Mouse (Mus musculus): Measurements from ENCODE around the gene Cyyr1. TPM values are rescaled to one million over a fixed set of nuclear protein-coding genes. Genes with fewer than 3 reads are reported as not detected.
"Not testable (repeated sequence)": the region's sequence is repeated elsewhere in the genome, so short reads cannot be mapped to it uniquely, and the experiment has no call there.

Cyyr1 gene
- total RNA-seq (2021), result 10 to 100 TPM in 1 of 2 experiments, 1 to 10 TPM in 1; 9.5 to 11.4 TPM
- long read RNA-seq, experiment 1, full-length matches to known transcripts, result 1 of 4 reads
- long read RNA-seq, experiment 1, partial matches to known transcripts, result 0 of 4 reads
- long read RNA-seq, experiment 1, other reads (novel, unspliced or antisense), result 3 of 4 reads
- long read RNA-seq, experiment 2, partial matches to known transcripts, result 0 of 4 reads
- long read RNA-seq, experiment 2, other reads (novel, unspliced or antisense), result 4 of 4 reads

DNA sequence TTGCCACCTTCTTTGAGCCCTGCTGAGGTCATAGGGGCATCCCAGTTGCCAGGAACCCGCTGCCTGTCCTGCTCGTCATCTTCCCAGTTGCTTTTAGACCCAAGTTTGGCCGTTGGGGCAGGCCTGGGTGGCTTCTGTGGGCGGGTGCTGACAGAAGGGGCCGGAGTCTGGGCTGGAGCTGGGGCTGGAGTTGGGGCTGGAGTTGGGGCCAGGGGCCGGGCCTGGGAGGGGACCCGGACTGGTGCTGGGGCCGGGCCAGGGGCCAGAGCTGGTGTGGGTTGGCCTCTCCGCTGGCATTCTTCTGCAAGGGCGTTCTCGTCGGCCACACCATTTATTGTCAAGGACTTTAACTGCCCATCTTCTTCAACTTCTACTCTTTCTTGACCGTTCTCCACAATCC, at the start of gene Cyyr1:
Gene Cyyr1, minus strand, starts transcription at position 101 of the 400 bp plus-strand sequence.
- not testable (repeated sequence) for DNase-seq

- no peak for DNase-seq
Observed at GRCm38 (mm10) chr16:85588844-85589243, 35.6 kb upstream of the Cyyr1 start.

GRCm38 (mm10) chr16:85587573-85588226, 34.5 kb upstream of the Cyyr1 start:
- no peak for DNase-seq

GRCm38 (mm10) chr16:85566474-85566873, 13.3 kb upstream of the Cyyr1 start:
- no peak for DNase-seq

DNA sequence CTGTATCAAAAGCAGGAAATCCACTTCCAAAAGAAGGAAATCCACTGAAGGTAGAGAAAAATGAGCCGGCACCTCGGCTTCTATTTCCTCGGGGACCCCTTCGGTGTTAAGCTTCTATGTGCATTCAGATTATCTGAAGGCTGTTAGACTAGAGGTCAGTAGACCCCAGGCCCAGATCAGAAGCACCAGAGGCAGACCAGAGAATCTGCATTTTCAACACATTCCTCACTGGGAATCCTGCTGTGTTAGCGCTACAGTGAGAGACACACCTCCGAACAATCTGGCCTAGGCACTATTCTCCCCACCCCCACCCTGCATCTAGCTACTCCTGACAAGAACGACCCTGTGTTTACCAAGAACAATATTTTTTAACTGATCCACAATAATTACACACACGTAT, 641 bp upstream of the Cyyr1 start:
- no peak for DNase-seq

- not testable (repeated sequence) for DNase-seq
Observed at GRCm38 (mm10) chr16:85551976-85552375, 1.2 kb downstream of the Cyyr1 start.

- peak; percentile 19 for DNase-seq
Observed at GRCm38 (mm10) chr16:85549971-85550567, 3.1 kb downstream of the Cyyr1 start.

DNA sequence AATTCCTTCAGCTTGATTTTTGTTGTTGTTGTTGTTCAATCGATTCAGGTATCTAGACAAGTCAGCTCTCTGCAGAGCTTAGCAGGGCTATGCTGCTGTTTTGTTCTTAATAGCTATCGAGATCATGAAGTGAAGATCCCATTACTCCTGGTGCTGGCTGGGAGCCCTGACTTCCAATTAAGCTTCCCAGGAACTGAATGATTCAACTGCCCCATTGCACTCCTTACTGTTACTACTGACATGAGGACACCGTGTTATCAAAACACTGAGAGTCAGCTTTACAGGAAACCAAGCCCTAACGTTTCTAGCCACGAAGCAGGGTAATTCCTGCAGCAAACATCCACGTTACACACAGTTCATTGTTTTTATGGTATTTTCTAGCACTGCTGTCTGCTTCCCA, 6.7 kb downstream of the Cyyr1 start:
- DNase-seq, result peak; percentile 20

DNA sequence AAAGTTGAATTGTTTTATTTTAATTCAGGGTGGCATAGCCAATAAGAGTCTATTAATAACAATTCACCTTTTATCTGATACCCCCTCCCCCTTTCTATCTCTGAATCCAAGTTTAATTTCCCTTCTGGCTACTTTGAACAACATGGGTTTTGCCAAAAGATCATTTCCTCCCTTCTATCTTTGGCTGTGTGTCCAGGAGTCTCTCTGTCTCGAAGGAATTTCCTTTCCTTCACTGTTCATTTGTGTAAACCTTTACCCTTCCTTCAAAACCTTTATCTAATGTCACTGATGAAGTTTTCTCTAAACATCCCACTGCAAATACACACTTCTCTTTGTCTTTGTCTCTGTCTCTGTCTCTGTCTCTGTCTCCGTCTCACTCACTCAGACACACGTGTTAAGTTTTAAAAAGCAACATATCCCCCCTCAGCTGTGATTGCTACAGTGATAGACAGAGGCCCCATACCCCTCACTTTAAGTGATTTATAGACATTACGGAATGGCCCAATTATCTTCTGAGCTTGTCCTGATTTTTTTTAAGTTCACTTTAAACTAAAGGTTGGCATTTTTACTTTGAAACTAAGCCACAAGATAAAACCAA, 11.4 kb downstream of the Cyyr1 start:
- no peak for DNase-seq

DNA sequence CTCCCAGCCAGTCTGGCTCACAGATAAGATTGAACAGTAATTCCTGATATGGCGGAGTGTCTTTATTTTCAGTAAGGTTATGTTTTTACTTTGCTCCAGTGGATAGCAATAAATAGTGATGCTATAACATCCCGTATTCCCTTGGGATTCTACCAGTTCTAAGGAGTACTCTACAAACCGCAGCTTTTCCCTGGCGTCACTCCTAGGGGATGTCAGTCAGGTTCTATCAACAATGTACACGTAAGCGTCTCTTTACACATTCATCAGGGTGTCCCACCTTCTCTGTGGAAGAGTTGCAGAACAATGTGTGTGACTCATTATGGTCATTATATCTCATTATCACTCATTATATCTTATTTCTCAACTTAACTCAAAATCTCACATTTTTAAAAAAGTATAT, 12.2 kb downstream of the Cyyr1 start:
- no peak for DNase-seq

DNA sequence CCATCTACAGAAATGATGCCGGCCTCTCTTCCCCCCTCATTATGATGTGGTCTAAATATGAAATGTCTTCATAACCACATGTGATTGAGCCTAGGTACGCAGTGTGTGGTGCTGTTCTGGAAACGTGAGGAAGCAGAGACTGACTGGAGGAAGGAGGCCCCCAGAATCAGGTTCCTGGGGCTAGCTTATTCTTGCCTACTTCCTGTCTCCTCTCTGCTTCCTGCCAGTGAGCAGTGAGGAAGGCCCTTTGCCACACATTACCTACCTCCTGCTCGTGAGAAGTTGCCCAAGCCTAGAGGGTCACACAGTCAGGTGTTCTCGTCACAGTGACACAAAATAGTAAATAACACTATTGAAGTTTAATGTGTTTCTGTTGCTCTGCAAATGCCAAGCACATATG, 14.8 kb downstream of the Cyyr1 start:
- no peak for DNase-seq

DNA sequence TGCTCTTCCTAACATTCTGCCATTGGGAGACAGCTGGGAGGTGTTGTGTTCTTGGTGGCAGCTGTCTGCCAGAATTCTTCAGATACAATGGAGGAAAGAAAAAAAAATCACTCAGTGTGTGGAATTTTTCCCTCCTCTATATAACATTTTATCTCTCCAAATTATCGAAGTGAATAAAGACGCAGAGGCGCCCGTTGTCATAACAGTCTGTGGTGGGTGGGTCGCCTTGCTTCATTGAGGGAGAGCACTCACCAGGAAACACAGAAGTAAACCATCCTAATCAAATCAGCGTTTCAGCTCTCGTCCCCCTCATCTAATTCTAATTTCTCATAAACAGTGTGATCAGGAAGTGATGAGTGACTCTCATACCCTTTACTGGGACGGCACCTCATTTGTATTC, 17.1 kb downstream of the Cyyr1 start:
- no peak for DNase-seq

DNA sequence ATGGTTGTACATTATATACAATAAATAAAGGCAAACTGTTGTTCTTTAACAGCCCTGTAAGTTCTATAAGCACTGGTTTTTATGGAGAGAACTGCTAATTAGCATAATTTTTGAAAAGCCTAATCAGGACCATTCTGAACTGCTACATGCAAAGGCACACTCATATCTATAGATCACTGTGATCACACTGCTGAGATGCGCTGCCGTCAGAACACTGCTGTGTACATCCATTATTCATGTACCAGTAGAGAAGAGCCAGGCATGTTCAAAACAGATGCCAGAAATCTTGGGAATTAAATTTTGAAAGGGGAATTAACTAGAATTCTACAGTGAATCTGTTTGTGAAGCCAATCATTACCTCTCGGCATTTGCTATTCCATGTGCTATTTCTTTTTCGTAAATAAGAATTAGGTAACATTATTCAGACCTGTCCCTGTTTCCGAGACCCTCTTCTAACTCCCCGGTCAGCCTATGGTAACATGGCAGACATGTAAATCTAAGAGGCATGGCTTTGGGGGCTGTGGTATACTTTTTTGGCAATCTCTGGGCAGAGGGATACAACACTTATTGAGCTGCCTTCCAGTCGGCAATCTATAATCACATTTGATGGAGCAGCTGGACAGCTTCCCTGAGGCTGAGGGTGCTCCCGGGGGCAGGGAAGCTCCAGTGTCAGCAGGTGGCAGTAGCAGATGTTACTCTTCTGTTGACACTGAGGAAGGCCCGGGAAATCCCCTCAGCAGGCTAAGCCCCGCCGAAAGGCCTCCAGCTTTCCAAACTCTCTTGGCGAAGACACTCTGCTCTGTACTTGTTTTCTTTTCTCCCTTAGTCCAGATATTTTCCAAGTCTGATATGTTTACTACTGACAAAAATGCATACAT, 25.2 kb downstream of the Cyyr1 start:
- no peak for DNase-seq

GRCm38 (mm10) chr16:85524589-85524988, 28.6 kb downstream of the Cyyr1 start:
- DNase-seq, result no peak

DNA sequence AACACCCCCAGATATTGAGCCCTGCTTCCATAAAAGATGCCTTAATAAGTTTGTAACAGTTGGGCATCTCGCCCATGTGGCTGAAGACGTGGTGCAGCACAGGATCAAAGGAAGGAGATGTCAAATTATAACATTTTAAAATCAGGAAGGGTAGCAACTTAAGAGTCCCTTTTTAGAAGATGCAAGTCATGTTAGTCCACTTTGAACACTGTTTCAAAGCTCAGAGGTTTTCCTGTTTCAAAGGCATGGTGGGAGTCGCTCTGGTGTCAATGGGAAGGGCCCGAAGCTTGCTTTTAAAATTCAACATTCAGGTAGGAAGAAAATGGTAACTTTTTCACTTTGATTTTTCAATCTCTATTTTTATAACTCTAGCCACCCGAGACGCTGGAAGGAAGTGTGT, 45.9 kb downstream of the Cyyr1 start:
- DNase-seq, result no peak

DNA sequence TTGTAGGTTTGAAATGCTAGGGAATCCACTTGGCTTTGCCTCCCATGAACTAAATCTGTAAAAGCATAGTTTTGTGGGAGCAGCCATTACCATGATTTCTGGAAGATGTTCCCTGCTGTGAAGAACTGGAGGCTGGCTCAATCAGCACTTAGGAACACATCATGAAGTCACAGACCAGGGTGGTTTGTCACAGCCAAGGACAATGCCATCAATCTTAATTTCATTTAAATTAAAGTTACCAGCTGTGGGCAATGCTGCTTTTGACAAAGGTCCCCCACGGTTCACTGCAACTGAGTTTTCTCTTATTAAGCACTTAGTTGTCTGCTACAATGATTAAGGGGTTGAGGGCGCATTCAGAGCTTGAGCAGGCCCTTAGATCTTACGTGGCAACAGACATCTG, 48.1 kb downstream of the Cyyr1 start:
- DNase-seq, result no peak

- no peak for DNase-seq
Observed at GRCm38 (mm10) chr16:85503416-85503815, 49.8 kb downstream of the Cyyr1 start.

DNA sequence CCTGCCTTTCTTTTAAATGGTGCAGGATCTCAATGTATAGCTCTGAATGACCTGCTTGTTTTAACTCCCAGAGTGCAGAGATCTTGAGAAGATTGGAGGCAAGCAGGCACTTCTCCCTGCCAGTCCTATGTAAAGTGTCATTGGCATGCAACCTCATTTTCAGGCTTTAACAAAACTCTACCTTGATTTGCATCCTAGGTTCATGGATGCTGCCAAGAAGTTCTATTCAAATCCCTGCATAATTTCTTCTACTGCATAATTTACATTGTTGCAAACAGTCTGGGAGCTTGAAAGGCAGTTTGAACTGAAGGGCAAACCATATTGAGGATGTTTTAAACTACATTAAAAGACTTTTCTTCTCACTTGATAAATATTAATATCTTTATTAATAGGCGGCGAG, 57.4 kb downstream of the Cyyr1 start:
- DNase-seq, result no peak

- no peak for DNase-seq
Observed at GRCm38 (mm10) chr16:85488105-85488607, 65.0 kb downstream of the Cyyr1 start.

- no peak for DNase-seq
Observed at GRCm38 (mm10) chr16:85487266-85487665, 65.9 kb downstream of the Cyyr1 start.

DNA sequence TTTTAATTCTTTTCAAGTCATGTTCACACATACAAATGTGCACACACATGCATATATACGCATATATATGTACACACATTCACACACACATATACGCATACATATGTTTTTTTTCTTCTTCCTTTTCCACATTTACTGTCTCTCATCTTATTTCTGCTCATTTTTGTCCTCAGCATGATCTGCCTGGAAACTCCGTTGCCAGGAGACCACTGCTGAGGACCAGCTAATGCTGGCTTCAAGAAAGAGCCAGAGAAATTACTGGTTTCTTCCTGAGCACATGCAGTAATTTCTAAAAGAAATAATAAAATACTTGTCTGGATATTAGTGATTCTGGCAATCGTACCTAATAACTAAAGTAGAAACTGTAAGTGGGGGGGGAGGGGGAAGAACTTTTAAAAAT, 68.6 kb downstream of the Cyyr1 start:
- no peak for DNase-seq

- DNase-seq, result no peak
Observed at GRCm38 (mm10) chr16:85474552-85475071, 78.6 kb downstream of the Cyyr1 start.

Measured in gastrocnemius, postnatal 25 days (tissue).